Mouse (Mus musculus) forebrain, embryonic 14.5 days (tissue): ENCODE results near the gene Clint1. TPM values are rescaled to one million over a fixed set of nuclear protein-coding genes. Genes with fewer than 3 reads are reported as not detected.

Experiments
- ATAC-seq: fragments of 200-750 bp; cut with Nextera tagmentation; 2 replicates; pipeline ENCODE4 v1.8.0; 2017; ENCODE audit warnings: mild to moderate bottlenecking, moderate library complexity
- DNase-seq: peaks from one replicate; pipeline ENCODE4 v3.0.0-alpha.2; 2015; ENCODE audit warnings: low spot score
- H3K27ac ChIP-seq: fragments of 300-500 bp; sonication (generic); 2 replicates; pipeline ENCODE4 v1.5.1; 2014; ENCODE audit warnings: low read depth, mild to moderate bottlenecking, control low read depth, low read length, moderate library complexity
- H3K27me3 ChIP-seq: fragments of 300-500 bp; sonication (generic); replicated peaks from 2 replicates; pipeline ENCODE4 v1.6.1; 2014; ENCODE audit warnings: low read length, control low read depth, mixed read lengths; ENCODE audit not compliant: control insufficient read depth, insufficient read depth
- H3K36me3 ChIP-seq: fragments of 300-500 bp; sonication (generic); 2 replicates; pipeline ENCODE4 v1.6.1; 2014; ENCODE audit warnings: low read length, control low read depth; ENCODE audit not compliant: control insufficient read depth, insufficient read depth
- H3K4me1 ChIP-seq: fragments of 300-500 bp; sonication (generic); 2 replicates; pipeline ENCODE4 v1.6.1; 2014; ENCODE audit warnings: antibody characterized with exemption, low read length, control low read depth; ENCODE audit not compliant: control insufficient read depth, insufficient read depth
- H3K4me2 ChIP-seq: fragments of 300-500 bp; sonication (generic); 2 replicates; pipeline ENCODE4 v1.6.1; 2014; ENCODE audit warnings: mild to moderate bottlenecking, control low read depth, low read length
- H3K4me3 ChIP-seq: fragments of 300-500 bp; sonication (generic); 2 replicates; pipeline ENCODE4 v1.5.1; 2014; ENCODE audit warnings: low read depth, low read length, control low read depth
- H3K9ac ChIP-seq: fragments of 300-500 bp; sonication (generic); 2 replicates; pipeline ENCODE4 v1.6.1; 2014; ENCODE audit warnings: mild to moderate bottlenecking, low read length, control low read depth, moderate library complexity
- H3K9me3 ChIP-seq: fragments of 300-500 bp; sonication (generic); replicated peaks from 2 replicates; pipeline ENCODE4 v1.6.1; 2016; ENCODE audit warnings: low read length, control low read depth, mixed read lengths; ENCODE audit not compliant: control insufficient read depth
- WGBS: fragments of 180-500 bp; shearing (Covaris S2); extraction: QIAGEN DNeasy Blood & Tissue Kit; methylation state at CpG from one replicate; pipeline ENCODE4 v1.1.7; 2014; 5-methylcytosine and 5-hydroxymethylcytosine counted together
- polyA plus RNA-seq: library from polyadenylated mRNA; unstranded; fragments of >200 nt; fragmentation: Nextera tagmentation; extraction: Ambion mirVana; gene quantifications from 2 replicates; pipeline ENCODE4 v1.2.1, GENCODE M21; 2014

The Clint1 gene
- polyA plus RNA-seq, 1 experiment from 2014 or later: 38.4 TPM

- Histone ChIP-seq H3K4me1 (peaks cover 15% of the 10 kb centered on the region), H3K9me3 (no peaks in the 10 kb centered on the region), H3K9ac (peak overlapping the region; percentile 84), H3K27ac (peak overlapping the region; percentile 17; the same call in 1 of the 2 replicates), H3K36me3 (peaks cover 8% of the 10 kb centered on the region; the same call in 1 of the 2 replicates), H3K4me2 (peak overlapping the region; percentile 88), H3K27me3 (no peaks in the 10 kb centered on the region), H3K4me3 (peak overlapping the region; percentile 86)
- DNase-seq (peak; percentile 67), ATAC-seq (peak; percentile 30; the same call in 1 of the 2 replicates)
- 39% methylated on average over 7 of the region's 7 CpGs for WGBS
These were observed 91.4 kb downstream of the Clint1 start for GRCm38 (mm10) chr11:45943108-45943705.

- peaks cover 15% of the 10 kb centered on the region for H3K4me1 ChIP-seq
- DNase-seq (peak; percentile 59), ATAC-seq (peak; percentile 54)
- peaks cover 8% of the 10 kb centered on the region; the same call in 1 of the 2 replicates for H3K36me3 ChIP-seq
- H3K4me2 ChIP-seq: peak overlapping the region; percentile 88
- H3K27me3 ChIP-seq: no peaks in the 10 kb centered on the region
- peak overlapping the region; percentile 86 for H3K4me3 ChIP-seq
- H3K9ac ChIP-seq: peak overlapping the region; percentile 84
- no peaks in the 10 kb centered on the region for H3K9me3 ChIP-seq
- under 1% methylated on average over 49 of the region's 49 CpGs for WGBS
- H3K27ac ChIP-seq: peak overlapping the region; percentile 48
These were observed 92.2 kb downstream of the Clint1 start for GRCm38 (mm10) chr11:45943891-45944642.

- Histone ChIP-seq H3K4me3 (peak within 1 kb of the TSS; percentile 86), H3K27me3 (no peaks in the 10 kb centered on the region), H3K27ac (peak within 1 kb of the TSS; percentile 48), H3K36me3 (peaks cover 12% of the 10 kb centered on the region), H3K4me2 (peak within 1 kb of the TSS; percentile 88), H3K9ac (peak within 1 kb of the TSS; percentile 84), H3K4me1 (peaks cover 15% of the 10 kb centered on the region), H3K9me3 (no peaks in the 10 kb centered on the region)
- DNase-seq (peak; percentile 94), ATAC-seq (peak; percentile 90)
- under 1% methylated on average over 52 of the region's 55 CpGs for WGBS
These were observed 92.8 kb downstream of the Clint1 start, which contains the start of gene Lsm11 for GRCm38 (mm10) chr11:45944643-45945156. TSS of gene Lsm11 (minus strand) at chr11:45944935.

- DNase-seq (no peak), ATAC-seq (no peak)
- peaks cover 26% of the 10 kb centered on the region for H3K36me3 ChIP-seq
- H3K9me3 ChIP-seq: no peaks in the 10 kb centered on the region
- WGBS: 71% methylated on average over 4 of the region's 4 CpGs
- no peak overlapping the region for H3K27ac ChIP-seq
- H3K4me1 ChIP-seq: peaks cover 15% of the 10 kb centered on the region
- H3K27me3 ChIP-seq: no peaks in the 10 kb centered on the region
- H3K9ac ChIP-seq: no peak overlapping the region
- no peak overlapping the region for H3K4me2 ChIP-seq
- H3K4me3 ChIP-seq: no peak overlapping the region
These were observed 94.9 kb downstream of the Clint1 start for GRCm38 (mm10) chr11:45946796-45947195.

GRCm38 (mm10) chr11:45947491-45947890, 95.6 kb downstream of the Clint1 start:
- WGBS: 84% methylated on average over 2 of the region's 2 CpGs
- ATAC-seq (no peak), DNase-seq (no peak)
- Histone ChIP-seq H3K4me3 (no peak overlapping the region), H3K9me3 (no peaks in the 10 kb centered on the region), H3K9ac (no peak overlapping the region), H3K27ac (no peak overlapping the region), H3K4me2 (no peak overlapping the region), H3K4me1 (peaks cover 15% of the 10 kb centered on the region), H3K36me3 (peaks cover 29% of the 10 kb centered on the region), H3K27me3 (no peaks in the 10 kb centered on the region)

- under 1% methylated on average over 32 of the region's 32 CpGs for whole genome bisulfite sequencing
- H3K4me1 ChIP-seq: peaks cover 3% of the 10 kb centered on the region
- H3K4me3 ChIP-seq: peak within 1 kb of the TSS; percentile 55
- H3K27ac ChIP-seq: no peak within 1 kb of the TSS
- peak within 1 kb of the TSS; percentile 50 for H3K9ac ChIP-seq
- H3K4me2 ChIP-seq: peak within 1 kb of the TSS; percentile 49
- peaks cover 12% of the 10 kb centered on the region for H3K36me3 ChIP-seq
- no peaks in the 10 kb centered on the region for H3K27me3 ChIP-seq
- H3K9me3 ChIP-seq: no peaks in the 10 kb centered on the region
- ATAC-seq: peak; percentile 99
- DNase-seq: peak; percentile 97
These were observed 103.3 kb downstream of the Clint1 start, which contains the start of gene Thg1l for GRCm38 (mm10) chr11:45955127-45955627. TSS of gene Thg1l (minus strand) at chr11:45955494.

GRCm38 (mm10) chr11:45959598-45959997, 107.7 kb downstream of the Clint1 start:
- ATAC-seq (no peak), DNase-seq (no peak)
- no peaks in the 10 kb centered on the region for H3K27me3 ChIP-seq
- no peak overlapping the region for H3K4me2 ChIP-seq
- H3K9me3 ChIP-seq: no peaks in the 10 kb centered on the region
- H3K27ac ChIP-seq: no peak overlapping the region
- WGBS: 79% methylated on average over 3 of the region's 3 CpGs
- H3K36me3 ChIP-seq: no peaks in the 10 kb centered on the region
- H3K9ac ChIP-seq: no peak overlapping the region
- peaks cover 3% of the 10 kb centered on the region for H3K4me1 ChIP-seq
- H3K4me3 ChIP-seq: no peak overlapping the region

- WGBS: 84% methylated on average over 5 of the region's 5 CpGs
- no peaks in the 10 kb centered on the region for H3K9me3 ChIP-seq
- no peak overlapping the region for H3K4me3 ChIP-seq
- DNase-seq (no peak), ATAC-seq (no peak)
- no peak overlapping the region for H3K27ac ChIP-seq
- no peaks in the 10 kb centered on the region for H3K27me3 ChIP-seq
- H3K4me2 ChIP-seq: no peak overlapping the region
- no peak overlapping the region for H3K9ac ChIP-seq
- no peaks in the 10 kb centered on the region for H3K4me1 ChIP-seq
- no peaks in the 10 kb centered on the region for H3K36me3 ChIP-seq
These were observed 108.2 kb downstream of the Clint1 start for GRCm38 (mm10) chr11:45960003-45960402.
